Mouse (Mus musculus) thymus, postnatal 36 days (tissue): ENCODE measurements at regions not wholly inside any gene's neighbourhood (a gene's known extent, or its start where the extent isn't known, plus 50 kb on each side); places are given as distances from the start of the nearest gene placed in this dataset.
A peak's percentile ranks its signal among the peaks of the same experiment; 100 is the strongest.

Experiments
- DNase-seq, 2 experiments: peaks; one replicate each; pipeline ENCODE4 v3.0.0; 2022; ENCODE audit warnings: mixed read lengths in 2 of 2

- no peak for DNase-seq
Observed at GRCm38 (mm10) chr6:98178005-98178404, 164.5 kb downstream of the Gm765 start.

GRCm38 (mm10) chr6:98149043-98149813, 193.3 kb downstream of the Gm765 start:
- DNase-seq, result no peak

- DNase-seq, result no peak
Observed at GRCm38 (mm10) chr6:98147855-98148254, 194.7 kb downstream of the Gm765 start.

- no peak for DNase-seq
Observed at GRCm38 (mm10) chr6:98132931-98133330, 209.6 kb downstream of the Gm765 start.

GRCm38 (mm10) chr6:98125434-98125833, 217.1 kb downstream of the Gm765 start:
- DNase-seq, result no peak

GRCm38 (mm10) chr6:98118355-98119150, 224.0 kb downstream of the Gm765 start:
- no peak for DNase-seq

- peak; percentile 52 to 57 for DNase-seq
Observed at GRCm38 (mm10) chr6:98114327-98115134, 228.0 kb downstream of the Gm765 start.

- peak; percentile 46 to 69 for DNase-seq
Observed at GRCm38 (mm10) chr6:98113708-98114107, 228.8 kb downstream of the Gm765 start.

GRCm38 (mm10) chr6:98112495-98113115, 229.9 kb downstream of the Gm765 start:
- no peak for DNase-seq

GRCm38 (mm10) chr6:98107123-98107522, 235.4 kb downstream of the Gm765 start:
- DNase-seq, result peak in 1 of 2 experiments; percentile 10

- DNase-seq, result peak; percentile 72 to 81
Observed at GRCm38 (mm10) chr6:98105280-98106090, 237.1 kb downstream of the Gm765 start.

- DNase-seq, result no peak
Observed at GRCm38 (mm10) chr6:98104432-98104831, 238.1 kb downstream of the Gm765 start.

- DNase-seq, result no peak
Observed at GRCm38 (mm10) chr6:98101023-98101422, 241.5 kb downstream of the Gm765 start.

- no peak for DNase-seq
Observed at GRCm38 (mm10) chr6:98099126-98099525, 243.4 kb downstream of the Gm765 start.

GRCm38 (mm10) chr6:98095243-98095642, 247.3 kb downstream of the Gm765 start:
- no peak for DNase-seq

GRCm38 (mm10) chr6:98089185-98089584, 253.4 kb downstream of the Gm765 start:
- peak in 1 of 2 experiments; percentile 31 for DNase-seq

GRCm38 (mm10) chr6:98080076-98080475, 262.5 kb downstream of the Gm765 start:
- DNase-seq, result no peak
